Mouse (Mus musculus): ENCODE results near the gene Srsf7. TPM values are rescaled to one million over a fixed set of nuclear protein-coding genes. Genes with fewer than 3 reads are reported as not detected.
"Not testable (repeated sequence)": the region's sequence is repeated elsewhere in the genome, so short reads cannot be mapped to it uniquely, and the experiment has no call there.

The Srsf7 gene
- total RNA-seq (2021): 100 to 1,000 TPM; 125 to 128 TPM
- long read RNA-seq, transcript Srsf7-208 (8 exons, 1,040 nt): minor isoform, 13 of 133 reads
- long read RNA-seq, transcript Srsf7-201 (8 exons, 2,288 nt): major isoform, 34 of 133 reads
- long read RNA-seq, transcript Srsf7-207 (7 exons, 1,921 nt): minor isoform, 6 of 133 reads
- long read RNA-seq, partial matches to known transcripts: 2 of 133 reads
- long read RNA-seq, other reads (novel, unspliced or antisense): 73 of 133 reads

- DNase-seq (ENCODE audit: low spot score in 2 of 2): peak; percentile 97 to 99
Observed at GRCm38 (mm10) chr17:80206671-80207581, at the start of gene Srsf7, which contains the start of gene Ttc39d. Gene Srsf7 (minus strand): TSS chr17:80207307. Gene Ttc39d (plus strand): TSS chr17:80207460.

GRCm38 (mm10) chr17:80255208-80255607 is 48.1 kb upstream of the Srsf7 start:
- no peak for DNase-seq (ENCODE audit: low spot score in 2 of 2)

- no peak for DNase-seq (ENCODE audit: low spot score in 2 of 2)
Observed at GRCm38 (mm10) chr17:80254421-80254820, 47.3 kb upstream of the Srsf7 start.

DNA sequence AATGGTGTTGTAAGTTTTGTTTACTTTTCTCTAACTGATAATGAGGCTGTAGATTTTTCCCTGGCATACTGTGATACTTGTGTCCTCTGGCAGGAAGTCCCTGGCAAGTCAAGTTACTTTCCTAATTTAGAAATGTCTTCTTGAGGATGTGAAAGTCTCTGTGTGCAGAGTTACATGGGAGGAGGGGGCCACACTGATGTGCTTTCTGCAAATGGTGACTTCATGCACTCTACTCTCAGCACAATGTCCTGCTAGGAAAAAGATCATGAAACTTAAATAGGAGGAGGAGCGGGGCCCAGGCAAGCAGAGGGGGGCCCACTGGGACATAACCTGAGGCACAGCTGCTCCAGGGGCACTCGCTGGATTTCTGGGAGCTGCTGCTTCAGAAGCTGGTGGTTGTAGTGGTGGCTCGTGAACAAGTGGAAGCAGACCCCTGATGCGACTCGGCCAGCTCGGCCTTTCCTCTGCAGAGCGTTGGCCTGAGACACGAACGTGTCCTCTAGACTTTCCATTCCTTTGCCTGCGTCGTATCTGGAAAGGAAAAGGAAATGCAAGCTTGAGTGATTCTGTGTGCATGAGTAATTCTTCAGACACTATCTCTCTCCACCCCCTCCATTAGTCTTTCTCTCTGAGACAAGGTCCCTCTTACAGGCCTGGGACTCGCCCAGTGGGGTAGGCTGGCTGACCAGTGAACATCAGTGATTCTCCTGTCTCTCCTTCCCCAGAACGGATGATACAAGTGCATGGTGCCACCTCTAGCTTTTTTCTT is 45.8 kb upstream of the Srsf7 start:
- no peak for DNase-seq (ENCODE audit: low spot score in 2 of 2)

GRCm38 (mm10) chr17:80243116-80243515 is 36.0 kb upstream of the Srsf7 start:
- DNase-seq (ENCODE audit: low spot score in 2 of 2): no peak

DNA sequence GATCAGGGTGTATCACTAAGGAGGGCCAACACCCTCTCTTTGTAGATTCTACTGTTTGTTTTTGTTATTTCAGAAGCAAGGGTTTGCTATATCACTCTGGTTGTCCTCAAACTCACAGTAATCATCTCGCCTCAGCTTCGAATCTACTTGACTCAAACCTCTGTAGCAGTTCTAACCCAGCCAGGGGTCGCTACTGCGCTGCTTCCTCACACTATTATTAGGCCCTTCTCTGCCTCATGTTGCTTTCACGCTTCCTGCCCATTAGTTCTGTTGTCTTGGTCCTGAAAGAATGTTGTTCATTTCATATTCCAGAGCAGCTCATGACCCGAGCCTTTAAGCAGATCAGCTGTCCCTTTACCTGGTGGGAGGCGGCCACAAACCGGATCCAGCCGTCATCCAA is 34.5 kb upstream of the Srsf7 start:
- no peak for DNase-seq (ENCODE audit: low spot score in 2 of 2)

DNA sequence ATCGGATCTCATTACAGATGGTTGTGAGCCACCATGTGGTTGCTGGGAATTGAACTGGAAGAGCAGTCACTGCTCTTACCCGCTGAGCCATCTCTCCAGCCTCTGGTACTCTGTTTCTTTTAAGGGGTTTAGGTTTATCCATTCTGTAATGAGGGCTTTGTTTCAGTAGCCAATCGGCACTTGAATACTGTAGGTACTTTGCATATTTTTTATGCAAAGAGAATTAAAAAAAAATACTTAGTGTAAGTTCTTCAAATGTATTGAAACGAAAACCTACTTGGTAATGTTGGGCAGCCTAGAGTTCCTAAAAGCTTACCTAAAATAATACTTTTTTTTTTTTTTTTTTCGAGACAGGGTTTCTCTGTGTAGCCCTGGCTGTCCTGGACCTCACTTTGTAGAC is 30.4 kb upstream of the Srsf7 start:
- DNase-seq (ENCODE audit: low spot score in 2 of 2): no peak

GRCm38 (mm10) chr17:80236805-80237204 is 29.7 kb upstream of the Srsf7 start:
- DNase-seq (ENCODE audit: low spot score in 2 of 2): no peak

DNA sequence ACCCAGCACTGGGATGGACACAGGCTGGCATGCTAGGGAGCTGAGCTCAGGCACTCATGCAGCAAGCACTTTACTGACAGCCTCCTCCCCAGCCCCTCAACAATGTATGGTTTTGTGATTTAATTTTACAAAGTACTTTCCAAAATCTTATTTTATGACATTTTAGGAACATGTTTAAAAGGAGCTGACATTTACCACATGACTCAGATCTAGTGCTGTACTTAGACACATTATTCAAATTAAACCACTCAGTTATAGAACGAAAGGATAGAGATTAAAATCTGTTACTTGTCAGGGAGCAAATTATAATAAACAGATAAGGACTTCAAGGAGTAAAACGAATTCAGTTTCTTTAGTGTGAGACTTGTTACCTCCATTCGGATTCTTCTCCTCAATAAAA is 28.4 kb upstream of the Srsf7 start:
- peak in 1 of 2 experiments; percentile 16 for DNase-seq (ENCODE audit: low spot score in 2 of 2)

DNA sequence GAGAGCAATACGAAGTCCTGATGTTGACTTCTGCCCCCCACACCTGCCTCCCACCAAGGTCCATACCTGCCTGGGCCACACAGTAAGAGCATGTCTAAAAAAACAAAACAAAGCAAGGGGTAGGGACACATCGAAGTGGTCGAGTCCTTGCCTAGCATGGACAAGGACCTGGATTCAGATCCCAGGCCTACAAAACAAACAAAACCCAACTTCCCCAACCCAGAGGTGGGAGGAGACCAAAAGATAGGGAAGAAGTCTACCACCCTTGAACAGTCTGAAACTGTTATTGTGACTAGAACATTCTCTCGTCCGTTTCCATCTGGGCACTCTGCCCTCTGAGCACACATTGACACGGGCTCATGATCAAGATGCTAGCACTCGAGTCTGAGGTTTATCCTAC is 27.3 kb upstream of the Srsf7 start:
- DNase-seq (ENCODE audit: low spot score in 2 of 2): no peak

DNA sequence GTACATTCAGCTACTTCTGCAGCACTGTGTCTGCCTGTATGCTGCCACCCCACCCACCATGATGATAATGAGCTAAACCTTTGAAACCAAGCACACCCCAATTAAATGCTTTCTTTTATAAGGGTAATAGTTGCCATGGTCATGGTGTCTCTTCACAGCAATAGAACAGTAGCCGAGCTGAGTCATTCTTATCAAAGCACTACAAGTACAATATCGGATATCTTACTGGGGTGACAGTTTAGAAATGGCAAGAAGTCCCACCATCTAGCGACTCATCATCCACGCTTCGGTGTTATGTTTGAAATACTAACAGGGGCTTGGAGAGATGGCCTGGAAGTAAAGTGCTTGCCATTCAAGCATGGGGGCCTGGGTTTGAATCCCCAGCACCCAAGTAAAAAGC is 26.7 kb upstream of the Srsf7 start:
- no peak for DNase-seq (ENCODE audit: low spot score in 2 of 2)

DNA sequence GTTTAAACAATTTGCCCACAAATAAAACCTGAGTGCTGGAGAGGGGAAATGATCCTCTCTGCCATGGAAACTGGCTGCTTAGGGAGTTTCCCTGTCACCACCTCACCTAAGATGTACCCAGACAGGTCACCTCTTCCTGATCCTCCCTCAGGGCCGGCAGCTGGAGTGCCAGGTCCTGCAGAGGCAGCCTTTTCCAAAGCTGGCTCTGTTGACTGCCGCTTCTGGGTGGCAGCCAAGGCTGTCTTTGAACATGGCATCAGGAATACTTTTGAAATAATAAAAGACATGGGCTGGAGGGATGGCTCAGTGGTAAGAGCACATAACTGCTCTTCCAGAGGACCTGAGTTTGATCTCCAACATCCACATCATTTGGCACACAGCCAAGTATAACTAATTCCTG is 22.3 kb upstream of the Srsf7 start:
- DNase-seq (ENCODE audit: low spot score in 2 of 2): no peak

- DNase-seq (ENCODE audit: low spot score in 2 of 2): not testable (repeated sequence)
Observed at GRCm38 (mm10) chr17:80225142-80225541, 18.0 kb upstream of the Srsf7 start.

DNA sequence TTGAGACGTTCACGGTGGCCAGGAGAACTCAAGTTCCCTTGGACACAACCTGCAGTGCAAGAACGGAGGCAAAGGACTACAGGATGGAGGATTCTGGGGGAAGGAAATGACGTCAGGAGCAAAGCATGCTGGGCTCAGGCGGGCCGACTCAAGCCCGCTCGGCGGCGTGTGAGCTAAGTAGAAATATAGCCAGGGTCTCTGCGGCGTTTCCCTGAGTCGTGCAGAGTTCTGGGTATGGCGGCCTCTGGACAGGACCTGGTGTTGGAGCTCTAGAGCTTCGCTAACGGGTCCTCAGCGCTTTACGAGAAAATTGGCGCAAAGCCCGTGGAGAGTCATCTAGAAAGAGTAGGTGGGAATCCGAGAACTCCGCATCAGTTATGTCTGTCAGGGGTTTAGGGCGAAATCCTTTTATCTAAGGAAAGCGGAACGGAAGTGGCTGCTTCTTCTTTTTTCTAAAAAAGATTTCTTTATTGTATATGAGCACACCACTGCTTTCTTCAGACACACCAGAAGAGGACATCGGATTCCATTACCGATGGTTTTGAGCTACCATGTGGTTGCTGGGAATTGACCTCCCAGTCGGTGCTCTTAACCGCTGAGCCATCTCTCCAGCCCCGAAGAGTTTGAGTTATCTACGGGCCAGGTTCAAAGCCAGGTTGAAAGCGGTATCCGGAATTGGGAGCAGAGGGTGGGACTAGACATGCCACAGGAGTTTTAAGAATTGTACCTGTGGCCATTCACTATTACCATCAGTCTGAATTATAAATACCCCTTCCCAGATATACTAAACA is 17.4 kb upstream of the Srsf7 start, which contains the start of gene Gemin6:
Gemin6 (plus strand) TSS at position 116 of the 791 bp plus-strand sequence.
- peak; percentile 83 to 94 for DNase-seq (ENCODE audit: low spot score in 2 of 2)

DNA sequence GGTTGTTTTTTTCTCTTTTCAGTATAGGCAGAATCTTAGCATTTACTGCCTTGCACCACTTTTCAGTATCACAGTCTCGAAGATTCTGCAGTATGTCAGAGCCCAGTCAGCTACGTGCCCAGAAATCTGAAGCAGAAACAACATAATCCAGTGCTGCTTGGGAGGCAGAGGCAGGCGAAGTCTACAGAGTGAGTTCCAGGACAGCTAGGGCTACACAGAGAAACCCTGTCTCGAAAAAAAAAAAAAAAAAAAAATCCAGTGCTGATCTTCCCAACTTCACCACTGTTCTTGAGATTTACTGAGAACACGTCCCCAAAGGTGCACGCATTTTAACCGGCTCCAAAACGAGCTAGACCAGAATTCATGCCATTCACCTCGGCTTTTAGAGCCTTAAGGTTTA is 16.7 kb upstream of the Srsf7 start:
- DNase-seq (ENCODE audit: low spot score in 2 of 2): no peak

GRCm38 (mm10) chr17:80221890-80222628 is 15.0 kb upstream of the Srsf7 start:
- DNase-seq (ENCODE audit: low spot score in 2 of 2): no peak

- peak in 1 of 2 experiments; percentile 32 for DNase-seq (ENCODE audit: low spot score in 2 of 2)
Observed at GRCm38 (mm10) chr17:80221202-80221601, 14.1 kb upstream of the Srsf7 start.

DNA sequence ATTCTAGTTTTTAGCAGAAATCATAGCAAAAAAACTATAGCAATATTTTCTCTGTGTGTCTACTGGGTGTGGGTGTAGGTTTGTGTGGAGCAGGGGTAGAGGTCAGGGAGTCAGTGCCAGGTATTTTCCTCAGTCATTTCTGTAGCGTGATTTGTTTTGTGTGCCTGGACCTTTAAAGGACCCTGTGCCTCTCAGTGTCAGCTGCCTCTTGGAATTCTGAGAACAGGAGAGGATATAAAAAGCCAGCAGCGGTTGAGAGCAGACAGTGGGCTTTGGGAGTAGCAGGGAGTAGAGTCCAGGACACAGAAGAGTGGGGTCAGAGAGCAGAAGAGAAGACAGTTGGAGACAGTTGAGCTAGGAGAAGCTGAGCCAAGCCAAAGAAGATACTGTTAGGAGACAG is 13.0 kb upstream of the Srsf7 start:
- no peak for DNase-seq (ENCODE audit: low spot score in 2 of 2)

DNA sequence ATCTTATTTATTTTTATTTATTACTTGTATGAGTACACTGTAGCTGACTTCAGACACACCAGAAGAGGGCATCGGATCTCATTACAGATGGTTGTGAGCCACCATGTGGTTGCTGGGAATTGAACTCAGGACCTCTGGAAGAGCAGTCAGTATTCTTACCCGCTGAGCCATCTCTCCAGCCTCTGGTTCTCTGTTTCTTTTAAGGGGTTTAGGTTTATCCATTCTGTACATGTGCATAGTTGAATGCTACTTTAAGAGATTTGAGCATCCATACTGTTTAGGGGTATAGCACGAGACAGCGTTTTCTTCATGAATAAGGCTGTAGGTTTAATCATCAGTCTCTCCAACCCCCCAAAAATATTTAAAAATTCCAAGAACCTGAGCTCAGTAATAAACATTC is 6.9 kb upstream of the Srsf7 start:
- not testable (repeated sequence) for DNase-seq (ENCODE audit: low spot score in 2 of 2)

GRCm38 (mm10) chr17:80206301-80206670 is 821 bp downstream of the Srsf7 start:
- peak in 1 of 2 experiments; percentile 53 for DNase-seq (ENCODE audit: low spot score in 2 of 2)
